Mouse (Mus musculus) frontal cortex, postnatal 10 days (tissue): ENCODE measurements at regions not wholly inside any gene's neighbourhood (a gene's known extent, or its start where the extent isn't known, plus 50 kb on each side); places are given as distances from the start of the nearest gene placed in this dataset.

ENCODE experiments used
- DNase-seq, 2 experiments: peaks; one replicate each; pipeline ENCODE4 v3.0.0; 2022; ENCODE audit warnings: low spot score in 2 of 2, mixed read lengths in 1 of 2

DNA sequence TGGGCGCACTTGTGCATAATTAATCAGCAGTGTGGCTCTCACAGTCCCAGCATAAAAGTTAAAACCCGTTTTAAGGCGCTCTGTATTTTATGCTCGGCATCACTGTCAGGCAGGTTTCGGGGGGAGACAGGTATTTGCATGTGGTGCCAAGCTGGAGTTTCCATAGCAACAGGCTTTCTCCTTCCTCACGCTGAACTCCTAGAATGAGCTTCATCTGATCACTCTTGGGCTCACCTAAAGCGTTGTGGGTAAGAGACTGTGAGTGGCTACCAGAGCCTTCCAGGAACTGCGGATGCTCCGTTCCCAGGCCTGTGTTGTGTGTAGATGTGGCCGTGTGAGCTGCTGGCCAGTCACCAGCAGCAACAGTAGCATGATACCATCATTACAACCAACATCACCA, 161.5 kb downstream of the Ajap1 start:
- DNase-seq, result no peak

DNA sequence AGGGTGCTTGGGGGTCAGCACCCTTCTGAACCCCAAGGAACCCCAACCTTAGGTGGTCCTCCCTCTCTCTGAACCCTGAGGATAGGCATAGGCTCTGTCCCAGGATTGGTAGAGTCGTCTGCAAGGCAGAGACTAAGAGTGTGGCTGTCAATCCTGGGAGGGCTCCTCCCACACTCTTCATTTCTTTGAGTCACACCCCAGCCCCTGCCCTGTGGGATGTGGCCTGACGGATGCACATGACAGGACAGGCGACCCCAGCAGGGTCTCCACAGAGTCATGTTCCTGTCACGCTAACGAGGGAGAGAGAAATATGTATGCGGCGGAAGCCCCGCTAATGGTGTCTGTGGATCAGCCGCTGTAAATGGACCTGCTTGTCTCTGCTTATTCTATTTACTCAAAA, 162.0 kb downstream of the Ajap1 start:
- no peak for DNase-seq

DNA sequence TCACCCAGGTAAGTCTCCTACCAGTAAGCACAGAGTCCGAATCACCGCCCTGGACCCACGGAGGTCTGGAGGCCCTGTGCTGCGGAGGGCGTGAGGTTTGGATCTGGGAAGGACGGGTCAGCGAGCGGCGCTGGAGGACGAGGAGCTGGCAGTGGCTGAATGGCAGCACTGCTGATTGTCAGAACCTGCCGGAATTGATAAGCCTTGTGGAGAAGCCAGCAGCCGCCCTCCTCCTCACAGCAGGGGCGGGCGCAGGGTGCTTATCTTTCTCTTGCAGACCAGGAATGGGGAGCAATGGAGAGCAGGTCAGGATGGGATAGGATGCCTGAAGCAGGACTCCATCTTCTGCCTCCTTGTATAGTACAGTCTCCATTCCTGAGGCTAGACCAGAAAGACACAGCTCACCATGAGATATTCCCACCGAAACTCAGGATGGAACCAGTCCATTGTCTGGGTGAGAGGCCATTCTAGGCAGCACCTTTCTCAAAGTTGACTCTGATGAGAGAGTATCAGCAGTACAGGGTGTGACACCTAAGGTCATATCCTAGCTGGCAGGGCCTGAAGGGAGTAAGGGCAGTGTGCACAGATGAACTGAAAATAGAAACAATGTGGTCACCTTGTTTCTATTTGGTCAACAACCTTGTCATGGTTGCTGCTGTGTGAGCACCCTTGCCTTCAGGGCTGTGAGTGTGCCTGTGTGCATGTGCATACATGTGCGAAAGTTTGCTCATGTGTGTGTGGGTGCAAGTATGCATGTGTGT, 165.5 kb downstream of the Ajap1 start:
- no peak for DNase-seq

DNA sequence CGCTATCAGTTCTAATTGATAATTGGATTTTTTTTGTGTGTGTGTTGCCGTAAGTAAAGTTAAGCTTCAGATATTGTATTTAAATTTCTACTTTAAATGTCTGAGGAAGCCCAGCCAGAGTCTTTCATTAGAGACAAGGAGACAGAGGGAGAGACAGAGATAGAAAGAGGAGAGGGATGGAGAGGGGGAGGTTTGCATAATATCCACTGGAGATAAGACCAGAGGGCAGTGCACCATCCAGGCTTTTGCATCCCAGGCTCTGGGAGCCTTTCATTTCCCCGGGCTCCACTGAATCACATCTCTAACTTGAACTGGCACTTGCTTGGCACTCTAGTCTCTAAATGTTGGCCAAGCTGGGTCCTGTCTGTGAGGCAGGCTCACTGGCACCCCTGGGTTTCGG, 166.1 kb downstream of the Ajap1 start:
- no peak for DNase-seq

DNA sequence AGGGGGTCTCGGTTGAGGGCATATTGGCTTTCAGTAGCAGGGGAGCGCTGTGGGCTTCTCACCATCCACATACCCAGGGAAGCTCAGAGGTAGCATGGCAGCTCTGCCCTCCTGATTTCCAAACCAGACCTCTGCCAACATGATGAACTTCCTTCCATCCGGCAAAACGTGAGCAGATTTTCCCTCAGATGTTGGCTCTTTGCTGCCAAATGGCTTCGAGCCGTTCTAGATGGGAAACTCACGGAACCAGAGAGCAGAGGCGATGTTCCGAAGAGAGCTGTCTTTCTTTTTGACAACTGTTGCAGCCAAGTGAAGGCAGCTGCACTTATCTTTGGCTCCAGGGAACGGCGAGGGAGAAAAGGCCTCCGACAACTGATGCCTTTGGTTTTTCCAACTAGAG, 168.7 kb downstream of the Ajap1 start:
- DNase-seq, result no peak

DNA sequence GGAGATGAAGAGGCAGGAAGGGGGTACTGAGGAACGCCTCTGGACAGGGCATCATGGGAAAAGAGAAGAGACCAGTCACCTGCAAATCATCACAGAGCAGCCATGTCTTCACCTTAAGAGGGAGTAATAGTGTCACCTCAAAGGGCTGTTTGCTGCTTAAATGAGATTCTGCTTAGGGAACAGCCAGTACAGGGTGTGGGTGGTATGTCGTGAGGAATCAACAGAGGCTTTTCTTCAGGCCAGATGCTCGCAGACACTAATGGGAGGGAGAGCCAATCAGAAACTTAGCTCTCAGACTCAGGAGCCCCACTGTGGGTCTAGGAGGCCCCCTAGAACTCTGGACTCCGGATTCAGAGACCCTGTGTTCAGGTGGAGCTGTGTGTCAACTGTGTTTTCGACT, 171.0 kb downstream of the Ajap1 start:
- DNase-seq, result no peak

DNA sequence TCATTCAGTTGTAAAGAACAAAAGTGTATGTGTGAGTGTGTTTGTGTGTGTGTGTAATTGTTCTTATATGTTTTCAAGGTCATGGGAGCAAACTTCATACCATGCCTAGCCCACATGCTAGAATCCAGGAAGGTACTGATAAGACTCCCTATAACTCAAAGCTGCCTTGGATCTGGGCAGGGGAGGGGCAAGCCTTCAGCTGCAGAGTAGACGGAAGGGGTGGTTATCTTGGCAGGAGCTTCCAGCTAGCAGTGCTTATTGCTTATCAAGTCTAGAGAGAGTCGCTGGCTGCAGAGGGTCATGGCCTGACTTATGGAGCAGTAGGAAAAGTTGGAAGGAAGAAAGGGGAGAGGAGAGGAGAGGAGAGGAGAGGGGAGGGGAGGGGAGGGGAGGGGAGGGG, 172.0 kb downstream of the Ajap1 start:
- no peak for DNase-seq

DNA sequence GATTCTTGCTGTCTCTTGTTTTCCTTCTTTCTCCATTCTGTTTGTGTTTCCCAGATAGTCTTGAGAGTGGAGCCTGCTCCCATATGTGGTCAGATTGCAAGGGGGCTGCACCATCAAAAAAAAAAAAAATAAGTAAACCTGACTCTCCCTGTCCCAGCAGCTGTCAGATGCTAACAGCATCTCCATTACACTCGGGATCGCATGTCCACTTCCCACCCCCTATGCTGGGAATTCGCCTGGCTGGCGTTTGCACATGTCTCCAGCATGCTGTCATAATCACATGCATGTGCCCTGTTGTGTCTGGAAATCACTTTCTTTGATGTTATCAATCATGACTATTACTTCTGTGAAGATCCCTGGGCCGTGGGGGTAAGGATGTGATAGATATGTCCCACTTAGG, 179.1 kb downstream of the Ajap1 start:
- no peak for DNase-seq

DNA sequence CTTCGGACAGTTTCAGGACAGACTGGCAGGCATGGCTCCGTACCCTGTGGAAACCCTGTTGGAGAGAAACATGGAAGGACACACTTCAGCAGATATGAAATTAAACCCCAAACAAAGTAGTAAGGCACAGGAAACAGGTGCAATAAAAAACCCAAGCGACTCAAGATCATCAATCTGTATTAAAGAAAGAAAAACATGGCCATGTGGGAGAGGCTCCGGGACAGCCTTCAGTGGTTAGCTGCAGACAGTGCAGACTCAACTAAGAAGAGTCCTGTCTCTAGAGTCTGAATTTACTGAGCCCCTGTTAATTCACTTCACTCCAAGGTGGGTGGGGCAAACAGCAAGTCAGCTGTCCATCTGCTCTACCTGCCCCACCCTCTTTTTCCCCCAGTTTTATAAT, 179.8 kb downstream of the Ajap1 start:
- no peak for DNase-seq

DNA sequence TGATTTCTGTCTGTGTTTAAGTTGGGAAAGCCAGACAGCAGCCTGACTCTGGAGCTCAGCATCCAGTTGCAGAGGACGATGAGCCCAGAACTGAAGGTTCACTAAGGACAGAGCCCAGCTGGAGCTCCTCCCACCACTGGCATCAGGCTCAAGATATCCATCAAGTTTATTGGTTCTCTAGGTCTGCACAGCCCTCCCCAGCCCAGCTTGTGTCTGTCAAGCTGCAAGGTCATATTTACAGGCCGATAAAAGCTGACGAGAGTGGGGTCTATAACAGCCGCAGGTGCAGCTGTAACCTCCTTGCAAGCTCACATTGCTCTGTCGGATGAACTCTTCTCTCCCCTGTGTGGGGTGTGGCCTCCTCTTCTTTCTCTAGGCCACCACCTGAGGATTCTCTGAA, 184.3 kb downstream of the Ajap1 start:
- DNase-seq, result no peak

DNA sequence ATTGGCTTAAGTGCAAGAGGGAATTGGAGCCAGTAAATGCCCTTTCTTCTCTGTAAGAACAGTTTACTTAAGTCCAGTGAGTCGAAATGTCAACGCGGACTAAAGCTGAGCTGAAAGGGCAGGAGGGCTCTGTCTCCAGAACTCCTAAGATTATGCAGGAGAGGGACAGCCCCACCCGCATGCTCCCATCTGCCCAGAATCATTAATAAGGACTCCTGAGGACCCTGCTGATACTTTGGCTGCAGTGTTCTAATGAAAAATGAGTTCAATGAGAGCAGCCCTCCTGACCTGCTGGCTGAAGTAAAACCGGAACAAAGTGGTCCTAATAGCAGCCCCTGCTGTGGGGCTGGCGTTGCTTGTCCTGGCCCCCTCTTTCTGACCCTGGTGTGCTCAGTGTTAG, 187.8 kb downstream of the Ajap1 start:
- no peak for DNase-seq

DNA sequence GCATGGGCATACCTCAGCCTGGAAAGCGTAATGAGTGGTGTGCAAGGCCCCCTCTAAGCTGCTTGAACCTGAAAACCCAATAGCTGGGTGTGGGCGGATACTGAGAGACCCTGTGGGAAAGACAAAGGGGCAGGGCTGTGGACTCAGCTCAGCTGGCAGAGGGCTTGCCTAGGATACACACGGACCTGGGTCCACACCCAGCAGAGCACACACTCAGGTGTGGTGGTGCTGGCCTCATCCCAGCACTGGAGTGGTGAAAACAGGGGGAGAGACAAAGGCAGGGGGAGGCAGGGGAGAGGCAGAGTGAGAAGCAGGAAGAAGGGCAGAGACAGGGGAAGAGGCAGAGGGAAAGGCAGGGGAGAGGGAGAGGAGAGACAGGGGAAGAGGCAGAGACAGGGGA, 189.5 kb downstream of the Ajap1 start:
- no peak for DNase-seq

DNA sequence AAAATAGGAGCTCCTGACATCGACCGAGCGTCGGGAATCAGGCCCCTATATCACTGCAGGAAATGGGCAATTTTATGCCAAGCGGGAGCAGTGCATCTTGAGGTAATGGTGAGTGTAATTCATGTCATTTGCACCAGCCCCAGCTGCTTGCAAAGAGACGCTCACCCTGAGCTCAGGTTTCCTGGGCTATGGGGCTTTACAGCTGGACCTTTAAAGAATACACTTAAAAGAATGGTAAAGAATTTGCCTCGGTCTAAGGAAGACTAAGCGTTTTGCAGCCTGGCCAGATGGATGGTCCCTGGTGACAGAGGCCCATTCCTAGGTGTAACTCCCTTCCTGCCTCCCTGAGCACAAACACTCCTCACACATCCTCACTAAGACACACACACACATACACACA, 194.2 kb downstream of the Ajap1 start:
- DNase-seq, result no peak

DNA sequence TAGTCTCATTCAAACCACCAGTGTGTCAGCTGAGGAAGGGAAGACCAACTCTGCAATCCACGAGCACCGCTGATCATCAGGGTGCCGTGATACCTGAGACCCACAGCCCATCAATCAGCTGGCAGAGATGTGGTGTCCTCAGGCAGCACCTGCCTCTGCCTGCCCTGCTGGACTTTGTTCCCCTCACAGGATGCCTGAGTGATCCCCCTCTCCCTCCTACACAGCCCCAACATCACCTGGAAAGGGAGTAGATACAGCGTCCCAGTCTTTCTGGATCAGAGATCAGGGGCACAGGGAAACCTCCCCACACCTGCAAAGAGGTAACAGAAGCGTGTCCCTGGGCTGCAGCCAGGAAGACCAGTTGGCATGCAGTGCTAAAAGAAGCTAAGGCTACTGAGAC, 198.4 kb downstream of the Ajap1 start:
- DNase-seq, result no peak

DNA sequence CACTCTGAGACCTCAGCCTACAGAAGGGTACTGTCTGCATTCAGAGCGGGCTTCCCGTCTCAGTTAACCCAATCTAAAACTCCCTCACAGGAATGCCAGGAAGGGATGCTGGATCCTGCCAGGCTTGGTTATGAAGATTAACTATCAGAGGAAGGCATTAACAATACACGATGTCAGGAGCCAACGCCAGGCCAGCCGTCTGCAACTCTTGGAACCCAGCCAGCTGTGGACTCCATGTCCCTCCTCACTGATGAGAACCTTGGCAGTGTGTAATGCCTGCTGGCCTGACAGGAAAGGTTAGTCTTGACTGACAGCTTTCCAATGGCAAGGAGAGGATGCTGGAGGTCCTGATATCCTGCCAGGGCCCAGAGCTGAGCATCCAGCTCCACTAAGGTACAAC, 206.0 kb downstream of the Ajap1 start:
- no peak for DNase-seq

DNA sequence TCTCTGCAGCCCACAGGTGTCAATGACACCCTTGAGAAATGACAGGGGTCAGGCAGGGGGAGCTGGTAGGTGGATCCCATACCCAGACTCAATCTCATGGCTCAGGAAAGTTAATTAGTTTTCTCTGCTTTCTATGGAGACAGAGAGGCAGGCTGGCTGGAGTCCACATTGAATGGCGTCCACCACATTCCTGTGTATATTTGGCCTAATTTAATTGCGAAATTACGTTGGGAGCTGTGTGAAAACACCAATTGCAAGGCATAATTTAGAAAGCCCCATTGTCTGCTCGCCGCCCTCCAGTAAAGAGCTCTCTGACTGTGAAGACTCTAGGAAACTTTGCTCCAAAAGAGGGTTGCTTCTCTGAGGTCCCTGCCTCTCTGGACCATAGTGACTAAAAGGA, 211.2 kb downstream of the Ajap1 start:
- DNase-seq, result no peak

DNA sequence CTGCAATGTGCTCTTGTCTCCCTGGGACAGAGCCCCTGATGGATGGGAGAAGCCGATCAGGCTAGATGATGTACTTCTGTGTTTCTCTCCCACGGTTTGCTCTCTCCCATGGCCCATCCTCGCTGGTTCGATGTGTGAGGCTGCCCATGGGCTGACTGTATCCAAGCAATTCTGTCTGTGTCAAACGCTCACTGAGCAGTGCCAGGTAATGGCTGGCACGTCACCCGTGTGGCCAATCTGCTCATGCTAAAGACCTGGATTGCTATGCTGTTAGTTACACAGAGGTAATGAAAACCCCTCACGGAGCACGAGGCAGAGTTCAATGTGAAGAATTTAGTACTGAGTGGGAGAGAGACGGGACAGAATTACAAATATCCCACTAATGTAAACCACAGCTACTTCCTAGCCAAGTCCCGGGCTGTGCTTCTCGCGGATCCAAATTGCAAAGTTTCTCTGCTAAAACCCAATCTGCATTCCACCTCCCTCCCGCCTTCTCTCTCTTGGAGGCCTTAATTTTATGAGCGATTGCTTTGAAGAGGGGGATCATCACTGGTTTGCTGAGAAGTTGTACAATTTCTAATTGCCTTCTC, 219.3 kb downstream of the Ajap1 start:
- DNase-seq, result no peak

DNA sequence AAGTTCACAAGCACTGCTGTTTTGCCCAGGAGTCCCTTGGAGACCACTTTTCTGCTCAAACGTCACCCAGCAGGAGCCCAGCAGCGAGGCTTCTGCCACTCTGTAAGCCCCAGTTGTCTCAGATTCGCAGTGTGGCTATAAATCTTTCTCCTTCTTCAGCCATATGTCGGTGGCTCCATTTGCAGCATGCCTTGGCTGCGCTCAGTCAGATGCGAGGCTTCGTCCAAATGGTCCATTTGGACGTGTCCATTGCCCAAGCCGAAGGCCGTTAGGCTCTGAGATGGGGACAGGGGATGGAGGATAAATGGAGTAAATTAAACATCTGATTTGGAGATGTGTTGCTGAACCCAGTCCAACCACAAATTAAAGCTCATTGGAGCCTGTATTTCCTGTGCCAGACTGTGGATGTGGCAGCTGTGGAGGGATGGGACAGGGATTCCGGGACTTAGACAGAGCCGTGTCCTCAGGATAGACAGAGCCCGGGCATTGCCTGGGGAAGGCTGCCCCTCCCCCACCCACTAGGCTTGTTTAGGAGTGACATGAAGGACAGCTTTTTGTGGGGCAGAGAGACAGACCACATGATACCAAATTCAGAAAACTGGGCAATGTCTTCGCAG, 221.6 kb downstream of the Ajap1 start:
- no peak for DNase-seq

DNA sequence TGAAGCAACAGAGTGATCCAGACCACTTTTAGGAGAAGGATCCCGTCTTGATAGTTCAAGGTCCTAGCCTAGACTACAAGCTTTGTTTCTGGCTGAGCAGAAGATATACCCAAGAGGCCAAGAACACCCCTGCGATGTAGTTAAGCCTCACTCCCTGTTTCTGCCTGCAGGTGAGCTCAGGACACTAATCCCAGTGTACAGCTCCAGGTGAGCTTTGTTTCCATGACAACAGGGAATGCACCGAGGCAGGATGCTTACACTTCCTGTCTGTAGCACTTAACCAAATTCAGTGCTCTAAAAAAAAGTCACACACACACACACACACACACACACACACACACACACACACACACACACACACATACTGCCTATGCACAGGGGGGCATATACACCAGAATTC, 230.7 kb downstream of the Ajap1 start:
- no peak for DNase-seq

DNA sequence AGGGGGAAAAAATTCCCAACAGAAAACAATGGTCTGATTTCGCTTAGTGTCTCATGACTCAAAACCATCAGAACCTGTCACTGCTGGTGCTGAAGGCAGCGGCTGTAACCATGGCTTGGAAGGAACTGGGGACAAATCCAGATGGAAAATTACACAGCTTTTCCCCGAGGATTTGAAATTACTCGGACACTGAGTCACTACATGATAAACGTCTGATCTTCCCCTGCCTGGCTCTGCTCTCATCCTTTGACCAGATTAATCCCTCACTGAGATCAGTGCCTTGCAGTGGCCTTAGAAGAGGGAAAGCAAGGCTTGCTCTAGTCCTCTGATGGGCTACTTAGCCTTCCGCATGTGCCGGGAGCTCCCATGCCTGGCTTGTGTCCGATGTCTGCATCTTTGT, 231.3 kb downstream of the Ajap1 start:
- no peak for DNase-seq

DNA sequence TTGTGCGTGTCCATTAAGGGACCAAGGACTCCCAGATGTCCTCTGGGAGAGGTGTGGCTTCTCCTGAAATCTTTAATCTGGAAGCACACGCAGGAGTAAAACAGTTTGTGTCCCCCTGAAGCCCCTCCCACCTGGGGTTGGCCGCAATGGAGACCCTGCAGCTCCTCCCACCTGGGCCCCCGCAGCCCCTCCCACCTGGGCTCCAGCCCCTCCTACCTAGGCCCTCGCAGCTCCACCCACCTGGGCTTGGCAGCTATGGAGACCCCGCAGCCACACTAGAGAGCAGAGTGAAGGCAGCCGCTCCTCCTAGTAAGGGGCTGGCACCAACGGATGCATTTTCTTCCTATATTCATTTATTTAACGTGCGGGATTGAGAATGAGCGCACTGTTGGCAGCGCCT, 245.9 kb downstream of the Ajap1 start:
- DNase-seq, result no peak

DNA sequence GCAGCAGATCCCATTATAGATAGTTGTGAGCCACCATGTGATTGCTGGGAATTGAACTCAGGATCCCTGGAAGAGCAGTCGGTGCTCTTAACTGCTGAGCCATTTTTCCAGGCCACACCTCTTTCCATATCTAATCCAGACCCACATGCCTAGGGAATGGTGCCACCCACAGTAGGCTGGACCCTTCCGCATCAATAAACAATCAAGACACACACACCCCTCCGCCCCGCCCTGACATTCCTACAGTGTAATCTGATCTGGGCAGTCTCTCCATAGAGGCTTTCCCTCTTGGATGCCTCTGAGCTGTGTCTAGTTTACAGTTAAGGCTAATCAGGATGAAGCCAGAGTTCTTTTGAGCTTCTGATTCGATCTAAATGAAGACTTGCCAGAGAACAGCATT, 248.8 kb downstream of the Ajap1 start:
- no peak for DNase-seq

DNA sequence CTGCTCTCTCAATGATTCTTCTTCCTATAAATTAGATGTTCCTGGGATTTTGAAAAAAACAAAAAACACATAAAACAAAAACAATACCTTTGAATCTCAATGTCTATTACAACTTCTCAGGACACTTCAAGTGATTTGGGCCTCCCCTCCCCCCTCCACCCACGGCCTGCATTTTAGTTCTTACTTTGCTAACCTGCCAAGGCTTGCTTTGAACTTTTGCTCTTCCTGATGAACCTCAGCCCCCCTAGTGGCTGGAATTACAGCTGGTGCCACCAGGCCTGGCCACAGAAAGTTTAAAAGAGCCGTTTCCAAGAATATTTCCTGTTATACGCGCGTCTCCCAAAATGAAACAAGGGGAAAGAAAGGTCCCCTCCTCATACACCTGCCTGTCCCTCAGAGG, 253.4 kb downstream of the Ajap1 start:
- DNase-seq, result no peak
